Mouse (Mus musculus) hindbrain, embryonic 14.5 days (tissue): ENCODE measurements around the gene Cryba4. TPM values are rescaled to one million over a fixed set of nuclear protein-coding genes. Genes with fewer than 3 reads are reported as not detected.

Experiments
- ATAC-seq: fragments of 200-750 bp; cut with Nextera tagmentation; 2 replicates; pipeline ENCODE4 v1.8.0; 2017; ENCODE audit warnings: moderate number of reproducible peaks, mild to moderate bottlenecking, moderate TSS enrichment, moderate library complexity; ENCODE audit not compliant: low FRiP score
- DNase-seq: peaks from one replicate; pipeline ENCODE4 v3.0.0-alpha.2; 2015; ENCODE audit warnings: low spot score
- H3K27ac ChIP-seq: fragments of 300-500 bp; sonication (generic); 2 replicates; pipeline ENCODE4 v1.5.1; 2014; ENCODE audit warnings: mild to moderate bottlenecking, moderate library complexity
- H3K27me3 ChIP-seq: fragments of 300-500 bp; sonication (generic); 2 replicates; pipeline ENCODE4 v1.6.1; 2014; ENCODE audit warnings: mild to moderate bottlenecking, low read length, mixed read lengths; ENCODE audit not compliant: control insufficient read depth, insufficient read depth
- H3K36me3 ChIP-seq: fragments of 300-500 bp; sonication (generic); replicated peaks from 2 replicates; pipeline ENCODE4 v1.6.1; 2014; ENCODE audit not compliant: control insufficient read depth, insufficient read depth
- H3K4me1 ChIP-seq: fragments of 300-500 bp; sonication (generic); replicated peaks from 2 replicates; pipeline ENCODE4 v1.6.1; 2014; ENCODE audit warnings: antibody characterized with exemption, low read length, mixed read lengths; ENCODE audit not compliant: control insufficient read depth, insufficient read depth
- H3K4me2 ChIP-seq: fragments of 300-500 bp; sonication (generic); replicated peaks from 2 replicates; pipeline ENCODE4 v1.6.1; 2014; ENCODE audit warnings: mild to moderate bottlenecking, moderate library complexity
- H3K4me3 ChIP-seq: fragments of 300-500 bp; sonication (generic); replicated peaks from 2 replicates; pipeline ENCODE4 v1.5.1; 2014; ENCODE audit warnings: mild to moderate bottlenecking, low read length
- H3K9ac ChIP-seq: fragments of 300-500 bp; sonication (generic); 2 replicates; pipeline ENCODE4 v1.6.1; 2014
- H3K9me3 ChIP-seq: fragments of 300-500 bp; sonication (generic); 2 replicates; pipeline ENCODE4 v1.6.1; 2016; ENCODE audit warnings: low read length; ENCODE audit not compliant: control insufficient read depth
- WGBS: fragments of 180-500 bp; shearing (Covaris S2); extraction: QIAGEN DNeasy Blood & Tissue Kit; methylation state at CpG from one replicate; pipeline ENCODE4 v1.1.7; 2014; 5-methylcytosine and 5-hydroxymethylcytosine counted together
- polyA plus RNA-seq: library from polyadenylated mRNA; unstranded; fragments of >200 nt; fragmentation: Nextera tagmentation; extraction: Ambion mirVana; gene quantifications from 2 replicates; pipeline ENCODE4 v1.2.1, GENCODE M21; 2014

Gene Cryba4
- polyA plus RNA-seq, 1 experiment from 2014 or later, result 3.2 TPM

DNA sequence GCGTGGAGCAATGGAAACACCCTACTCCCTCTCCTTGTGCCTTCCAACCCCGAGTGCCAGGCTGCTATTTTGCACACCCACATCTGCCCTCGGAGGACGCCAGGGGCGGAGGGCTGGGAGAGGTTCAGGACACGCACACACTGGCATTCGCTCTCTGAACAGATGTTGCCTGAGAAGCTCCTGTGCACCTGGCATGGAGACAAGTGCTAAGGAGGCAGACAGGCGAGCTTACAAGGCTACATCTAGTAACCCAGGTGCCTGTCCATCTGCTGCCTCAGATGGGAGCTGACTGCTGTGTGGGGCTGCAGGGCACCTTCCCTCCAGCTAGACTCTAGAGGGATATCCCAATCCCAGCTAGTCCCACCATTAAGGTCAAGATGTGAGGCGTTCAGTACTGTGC is 4.1 kb upstream of the Cryba4 start:
- ATAC-seq, result no peak
- no peak overlapping the region for H3K9ac ChIP-seq
- no peaks in the 10 kb centered on the region for H3K4me1 ChIP-seq
- no peaks in the 10 kb centered on the region for H3K36me3 ChIP-seq
- H3K27ac ChIP-seq, result no peak overlapping the region
- no peak overlapping the region for H3K4me2 ChIP-seq
- H3K9me3 ChIP-seq, result no peaks in the 10 kb centered on the region
- no peak overlapping the region for H3K4me3 ChIP-seq
- WGBS, result 77% methylated on average over 9 of the region's 9 CpGs
- H3K27me3 ChIP-seq, result no peaks in the 10 kb centered on the region
- no peak for DNase-seq

DNA sequence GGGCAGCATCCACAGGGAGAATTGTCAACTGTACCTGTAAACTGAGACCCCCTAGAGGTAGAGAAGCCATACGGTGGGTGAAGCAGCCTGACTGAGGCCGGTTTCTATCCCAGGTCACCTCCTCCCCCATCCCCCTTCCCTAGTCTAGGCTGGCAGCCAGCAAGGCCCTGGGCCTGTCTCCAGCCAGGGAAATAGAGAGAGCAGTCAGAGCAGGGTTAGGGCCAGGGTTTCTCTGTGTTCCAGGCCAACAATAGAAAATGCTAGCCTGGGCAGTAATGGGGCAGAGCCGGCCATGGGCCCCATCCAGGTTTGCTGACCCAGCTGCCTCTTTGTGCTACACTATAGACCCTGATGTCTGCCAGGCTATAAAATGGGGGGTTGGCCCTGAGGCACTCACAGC is 3.1 kb upstream of the Cryba4 start, which contains the start of gene Crybb1:
TSS of gene Crybb1 (plus strand) at position 390 of the 400 bp plus-strand sequence.
- ATAC-seq (no peak), DNase-seq (peak; percentile 36)
- Histone ChIP-seq H3K27ac (0 out of 2 replicates have a peak within 1 kb of the TSS, but pooled peaks have one; percentile 26), H3K27me3 (no peaks in the 10 kb centered on the region), H3K9me3 (no peaks in the 10 kb centered on the region), H3K4me3 (no peak within 1 kb of the TSS), H3K4me2 (no peak within 1 kb of the TSS), H3K36me3 (no peaks in the 10 kb centered on the region), H3K4me1 (no peaks in the 10 kb centered on the region), H3K9ac (no peak within 1 kb of the TSS)
- whole genome bisulfite sequencing, result 45% methylated on average over 3 of the region's 3 CpGs

DNA sequence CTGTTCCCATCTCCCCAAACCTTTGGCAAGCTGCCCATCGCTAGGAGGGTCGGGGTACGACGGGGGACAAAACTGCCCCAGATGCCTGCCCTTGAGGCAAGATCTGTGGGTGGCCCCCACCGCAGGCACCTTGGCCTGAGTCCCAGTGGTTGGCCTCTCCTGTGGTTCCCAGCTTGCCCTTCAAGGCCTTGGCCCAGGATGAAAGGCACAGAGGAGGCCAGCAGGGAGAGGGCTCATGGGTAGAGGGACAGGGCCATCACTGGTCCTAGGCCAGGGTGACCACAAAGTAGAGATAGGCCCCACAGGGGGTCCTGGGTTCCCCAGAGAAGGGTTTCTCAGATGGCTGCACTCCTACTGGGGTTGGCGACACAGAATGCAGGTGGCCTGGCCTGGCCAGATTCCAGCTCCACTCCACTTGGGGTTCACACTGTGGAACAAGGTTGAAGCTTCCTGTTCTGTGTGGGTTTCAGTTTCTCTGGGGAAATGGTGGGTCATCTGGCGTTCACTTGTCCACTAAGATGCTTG is 2.0 kb upstream of the Cryba4 start:
- ATAC-seq (peak; percentile 46; the same call in 1 of the 2 replicates), DNase-seq (no peak)
- H3K4me3 ChIP-seq, result no peak overlapping the region
- H3K9me3 ChIP-seq, result no peaks in the 10 kb centered on the region
- H3K27ac ChIP-seq, result no peak overlapping the region
- no peaks in the 10 kb centered on the region for H3K27me3 ChIP-seq
- no peaks in the 10 kb centered on the region for H3K4me1 ChIP-seq
- H3K9ac ChIP-seq, result no peak overlapping the region
- 53% methylated on average over 7 of the region's 7 CpGs for WGBS
- H3K36me3 ChIP-seq, result no peaks in the 10 kb centered on the region
- no peak overlapping the region for H3K4me2 ChIP-seq

DNA sequence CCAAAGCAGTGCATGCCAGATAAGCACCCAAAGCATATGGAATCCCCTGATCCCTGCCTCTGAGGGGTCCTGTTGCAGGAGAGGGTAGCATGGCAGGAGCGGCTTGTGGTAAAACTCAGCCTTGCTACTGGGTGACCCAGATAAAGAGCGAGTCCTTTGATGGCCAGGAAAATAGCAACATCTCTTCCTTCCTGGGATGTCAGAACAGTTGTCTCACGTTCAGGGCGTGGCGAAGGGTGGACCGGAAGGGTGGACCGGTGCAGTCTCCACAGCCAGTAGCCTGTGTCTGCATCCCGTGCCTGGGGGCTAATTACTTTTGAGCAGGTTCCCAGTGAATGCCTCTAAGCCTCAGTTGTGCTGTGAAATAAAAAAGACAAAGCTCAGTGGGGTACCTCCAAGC is 851 bp upstream of the Cryba4 start:
- Histone ChIP-seq H3K4me2 (no peak overlapping the region), H3K27ac (no peak overlapping the region), H3K9me3 (no peaks in the 10 kb centered on the region), H3K4me1 (no peaks in the 10 kb centered on the region), H3K36me3 (no peaks in the 10 kb centered on the region), H3K9ac (no peak overlapping the region), H3K27me3 (no peaks in the 10 kb centered on the region), H3K4me3 (no peak overlapping the region)
- 30% methylated on average over 8 of the region's 8 CpGs for WGBS
- ATAC-seq (no peak), DNase-seq (no peak)

DNA sequence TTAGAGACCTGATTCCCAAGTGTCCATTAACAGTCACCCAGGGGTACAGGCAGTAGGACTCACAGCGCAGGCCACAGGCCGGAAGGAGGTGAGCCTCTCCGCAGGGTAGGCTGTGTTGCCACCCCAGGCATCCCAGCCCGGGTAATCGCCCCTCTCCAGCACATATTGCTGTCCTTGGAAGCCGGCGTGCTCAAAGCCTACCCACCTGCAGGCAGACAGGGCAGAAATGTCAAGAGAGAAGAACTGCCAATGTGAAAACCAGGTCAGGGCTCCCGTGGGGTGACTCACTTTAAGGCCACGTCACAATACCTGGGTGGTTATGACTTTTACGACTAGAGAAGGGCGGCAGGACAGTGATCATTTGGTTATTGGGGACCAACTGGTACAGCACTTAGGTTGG is 3.2 kb downstream of the Cryba4 start:
- no peaks in the 10 kb centered on the region for H3K27me3 ChIP-seq
- no peak overlapping the region for H3K4me3 ChIP-seq
- H3K4me1 ChIP-seq, result no peaks in the 10 kb centered on the region
- H3K36me3 ChIP-seq, result no peaks in the 10 kb centered on the region
- no peaks in the 10 kb centered on the region for H3K9me3 ChIP-seq
- no peak overlapping the region for H3K4me2 ChIP-seq
- H3K9ac ChIP-seq, result no peak overlapping the region
- 87% methylated on average over 11 of the region's 11 CpGs for WGBS
- DNase-seq, result no peak
- no peak for ATAC-seq
- H3K27ac ChIP-seq, result no peak overlapping the region

- Histone ChIP-seq H3K27ac (no peak overlapping the region), H3K9ac (no peak overlapping the region), H3K4me3 (no peak overlapping the region), H3K36me3 (no peaks in the 10 kb centered on the region), H3K4me1 (no peaks in the 10 kb centered on the region), H3K4me2 (no peak overlapping the region), H3K9me3 (no peaks in the 10 kb centered on the region), H3K27me3 (no peaks in the 10 kb centered on the region)
- no peak for DNase-seq
- WGBS, result 56% methylated on average over 8 of the region's 8 CpGs
- no peak for ATAC-seq
Measured at GRCm38 (mm10) chr5:112247399-112247798, 4.9 kb downstream of the Cryba4 start.

DNA sequence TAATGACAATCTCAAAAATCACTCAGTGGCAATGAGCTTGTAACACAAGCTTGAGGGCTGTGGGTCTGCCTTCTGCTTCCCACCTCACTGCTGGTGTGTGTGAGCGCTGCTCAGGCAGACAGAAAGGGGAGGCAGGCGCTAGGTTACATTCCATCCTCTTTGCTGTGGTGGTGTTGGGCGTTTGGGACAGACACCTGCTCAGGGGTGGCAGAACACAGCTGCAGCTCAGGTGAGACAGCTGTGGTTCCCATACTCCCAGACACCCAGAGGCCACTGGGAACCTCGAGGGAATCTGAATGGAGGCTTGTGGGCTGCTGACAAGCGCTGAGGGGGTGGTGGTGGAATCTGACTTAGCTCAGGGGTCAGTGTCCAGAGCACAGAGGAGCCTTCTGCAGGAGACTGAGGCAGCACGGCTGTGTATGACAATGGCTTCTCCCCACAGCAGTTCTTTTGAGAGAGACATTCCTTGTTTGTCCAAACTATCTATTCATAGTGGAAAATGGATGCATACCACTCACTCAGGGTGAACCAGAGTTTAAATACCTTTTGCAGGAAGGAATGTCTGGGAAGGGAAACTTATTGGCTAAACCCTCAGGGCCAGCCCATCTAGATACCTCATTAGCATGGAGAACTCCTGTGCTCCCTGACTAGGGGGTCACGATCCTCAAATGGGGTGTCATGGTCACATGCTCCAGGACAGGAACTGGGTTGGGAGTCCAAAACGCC is 7.3 kb downstream of the Cryba4 start:
- WGBS, result 46% methylated on average over 8 of the region's 8 CpGs
- DNase-seq, result no peak
- no peaks in the 10 kb centered on the region for H3K9me3 ChIP-seq

DNA sequence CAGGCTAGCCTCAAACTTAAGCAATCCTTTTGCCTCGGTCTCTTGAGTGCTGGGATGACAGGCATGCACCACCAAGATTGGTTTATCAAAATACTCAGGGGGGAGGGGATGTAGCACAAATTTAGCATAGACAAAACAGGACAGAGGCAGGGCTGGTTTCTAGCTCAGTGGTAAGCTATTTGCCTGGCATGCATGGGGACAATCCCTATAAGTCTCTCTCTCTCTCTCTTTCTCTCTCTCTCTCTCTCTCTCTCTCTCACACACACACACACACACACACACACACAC is 8.1 kb downstream of the Cryba4 start:
- Histone ChIP-seq H3K36me3 (no peaks in the 10 kb centered on the region), H3K4me2 (no peak overlapping the region), H3K4me3 (no peak overlapping the region), H3K27me3 (no peaks in the 10 kb centered on the region), H3K4me1 (no peaks in the 10 kb centered on the region), H3K27ac (no peak overlapping the region), H3K9ac (no peak overlapping the region), H3K9me3 (no peaks in the 10 kb centered on the region)
- no peak for ATAC-seq
- WGBS, result 91% methylated on average over 1 of the region's 1 CpGs
- no peak for DNase-seq

More for the DNA sequence above, 7.3 kb downstream of the Cryba4 start:
- Histone ChIP-seq H3K36me3 (no peaks in the 10 kb centered on the region), H3K9ac (no peak overlapping the region), H3K4me3 (no peak overlapping the region), H3K27ac (no peak overlapping the region), H3K4me1 (no peaks in the 10 kb centered on the region), H3K27me3 (no peaks in the 10 kb centered on the region), H3K4me2 (no peak overlapping the region)
- no peak for ATAC-seq

DNA sequence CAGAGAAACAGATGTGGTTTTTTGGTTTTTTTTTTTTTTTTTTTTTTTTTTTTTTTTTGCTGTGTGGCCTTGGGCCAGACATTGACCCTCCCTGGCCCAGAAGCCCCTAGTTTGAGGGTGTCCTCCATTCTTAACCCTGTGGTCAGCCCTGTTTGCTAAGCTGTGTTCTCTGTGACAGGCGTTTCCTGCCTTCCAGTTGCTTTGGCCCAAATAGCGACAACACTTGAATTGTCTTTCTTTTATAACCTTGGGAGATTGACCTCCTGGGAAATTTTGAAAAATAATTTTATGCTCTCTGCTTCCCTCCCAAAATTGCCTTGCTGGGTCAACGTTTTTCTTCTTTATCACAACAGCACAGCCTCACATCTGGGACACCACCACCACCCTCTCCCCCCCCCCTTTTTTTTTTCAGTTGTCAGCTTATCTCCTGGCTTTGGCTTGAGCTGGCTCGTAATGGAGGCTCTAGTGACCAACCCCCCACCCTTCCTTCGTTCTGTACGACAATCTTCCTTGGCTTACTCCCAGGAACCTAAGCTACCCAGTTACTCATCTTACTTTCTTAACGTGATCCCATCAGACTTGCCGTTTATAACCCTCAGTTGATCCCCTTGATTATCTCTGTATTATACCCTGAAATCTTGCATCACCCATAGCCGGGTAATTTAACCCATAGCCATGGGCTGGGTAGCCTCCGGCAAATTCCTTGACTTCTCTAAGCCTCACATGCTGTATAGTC is 8.6 kb downstream of the Cryba4 start:
- ATAC-seq, result no peak
- Histone ChIP-seq H3K27ac (no peak overlapping the region), H3K4me2 (no peak overlapping the region), H3K4me3 (no peak overlapping the region), H3K4me1 (no peaks in the 10 kb centered on the region), H3K9ac (no peak overlapping the region), H3K36me3 (no peaks in the 10 kb centered on the region), H3K9me3 (no peaks in the 10 kb centered on the region), H3K27me3 (no peaks in the 10 kb centered on the region)
- DNase-seq, result no peak
- WGBS, result 74% methylated on average over 10 of the region's 10 CpGs
